Mouse (Mus musculus): Measurements from ENCODE around the gene Cstad. TPM values are rescaled to one million over a fixed set of nuclear protein-coding genes. Genes with fewer than 3 reads are reported as not detected.

Gene Cstad
- polyA plus RNA-seq, 1 experiment from 2014 or later: 0.27 TPM

- no peak for ATAC-seq
- H3K27ac ChIP-seq: no peak overlapping the region
- no peak overlapping the region for H3K4me2 ChIP-seq (replicated peaks)
- no peak overlapping the region for H3K4me3 ChIP-seq (replicated peaks)
- no peaks in the 10 kb centered on the region for H3K27me3 ChIP-seq
- WGBS: 91% methylated on average over 9 of the region's 9 CpGs
- H3K9me3 ChIP-seq: no peaks in the 10 kb centered on the region
- H3K4me1 ChIP-seq (replicated peaks): no peaks in the 10 kb centered on the region
- no peaks in the 10 kb centered on the region for H3K36me3 ChIP-seq
- H3K9ac ChIP-seq (replicated peaks): no peak overlapping the region
Observed at GRCm38 (mm10) chr2:30577010-30577409, 17.8 kb upstream of the Cstad start.

- no peak overlapping the region for H3K4me2 ChIP-seq (replicated peaks)
- H3K36me3 ChIP-seq: no peaks in the 10 kb centered on the region
- WGBS: 57% methylated on average over 2 of the region's 2 CpGs
- H3K27ac ChIP-seq: no peak overlapping the region
- no peak for ATAC-seq
- no peak overlapping the region for H3K9ac ChIP-seq (replicated peaks)
- no peak overlapping the region for H3K4me3 ChIP-seq (replicated peaks)
- H3K9me3 ChIP-seq: 0 out of 2 replicates have a peak, but pooled peaks cover 4% of the 10 kb centered on the region
- H3K27me3 ChIP-seq: no peaks in the 10 kb centered on the region
- H3K4me1 ChIP-seq (replicated peaks): no peaks in the 10 kb centered on the region
Observed at GRCm38 (mm10) chr2:30578006-30578405, 16.8 kb upstream of the Cstad start.

- Histone ChIP-seq H3K4me2 (replicated peaks) (no peak overlapping the region), H3K9ac (replicated peaks) (0 out of 2 replicates have a peak overlapping the region, but pooled peaks have one; percentile 37), H3K4me3 (replicated peaks) (no peak overlapping the region), H3K27me3 (no peaks in the 10 kb centered on the region), H3K27ac (no peak overlapping the region), H3K4me1 (replicated peaks) (peaks cover 15% of the 10 kb centered on the region; the same call in 1 of the 2 replicates), H3K9me3 (0 out of 2 replicates have a peak, but pooled peaks cover 4% of the 10 kb centered on the region), H3K36me3 (no peaks in the 10 kb centered on the region)
- 27% methylated on average over 8 of the region's 8 CpGs for WGBS
- no peak for ATAC-seq
Observed at GRCm38 (mm10) chr2:30587161-30587560, 7.7 kb upstream of the Cstad start.

GRCm38 (mm10) chr2:30587671-30588070, 7.2 kb upstream of the Cstad start:
- WGBS: 58% methylated on average over 2 of the region's 2 CpGs
- ATAC-seq: no peak
- peaks cover 17% of the 10 kb centered on the region; the same call in 1 of the 2 replicates for H3K4me1 ChIP-seq (replicated peaks)
- no peaks in the 10 kb centered on the region for H3K36me3 ChIP-seq
- H3K27ac ChIP-seq: no peak overlapping the region
- no peaks in the 10 kb centered on the region for H3K9me3 ChIP-seq
- no peak overlapping the region for H3K4me3 ChIP-seq (replicated peaks)
- no peak overlapping the region for H3K9ac ChIP-seq (replicated peaks)
- no peak overlapping the region for H3K4me2 ChIP-seq (replicated peaks)
- no peaks in the 10 kb centered on the region for H3K27me3 ChIP-seq

GRCm38 (mm10) chr2:30588985-30589511, 5.8 kb upstream of the Cstad start:
- no peak overlapping the region for H3K9ac ChIP-seq (replicated peaks)
- no peak overlapping the region for H3K27ac ChIP-seq
- 93% methylated on average over 4 of the region's 4 CpGs for WGBS
- H3K9me3 ChIP-seq: no peaks in the 10 kb centered on the region
- no peaks in the 10 kb centered on the region for H3K27me3 ChIP-seq
- no peak overlapping the region for H3K4me3 ChIP-seq (replicated peaks)
- H3K4me2 ChIP-seq (replicated peaks): no peak overlapping the region
- peaks cover 29% of the 10 kb centered on the region for H3K4me1 ChIP-seq (replicated peaks)
- ATAC-seq: no peak
- no peaks in the 10 kb centered on the region for H3K36me3 ChIP-seq

- Histone ChIP-seq H3K27me3 (no peaks in the 10 kb centered on the region), H3K4me1 (replicated peaks) (peaks cover 36% of the 10 kb centered on the region), H3K4me3 (replicated peaks) (no peak overlapping the region), H3K36me3 (no peaks in the 10 kb centered on the region), H3K27ac (no peak overlapping the region), H3K9ac (replicated peaks) (no peak overlapping the region), H3K9me3 (no peaks in the 10 kb centered on the region), H3K4me2 (replicated peaks) (no peak overlapping the region)
- WGBS: 86% methylated on average over 4 of the region's 4 CpGs
- no peak for ATAC-seq
Observed at GRCm38 (mm10) chr2:30589781-30590180, 5.1 kb upstream of the Cstad start.

- Histone ChIP-seq H3K4me2 (replicated peaks) (peak overlapping the region; percentile 47), H3K27me3 (no peaks in the 10 kb centered on the region), H3K9ac (replicated peaks) (peak overlapping the region; percentile 60; the same call in 1 of the 2 replicates), H3K4me3 (replicated peaks) (peak overlapping the region; percentile 21), H3K36me3 (no peaks in the 10 kb centered on the region), H3K4me1 (replicated peaks) (peaks cover 46% of the 10 kb centered on the region), H3K9me3 (no peaks in the 10 kb centered on the region), H3K27ac (peak overlapping the region; percentile 58; the same call in 1 of the 2 replicates)
- ATAC-seq: peak; percentile 71
- WGBS: 3% methylated on average over 3 of the region's 3 CpGs
Observed at GRCm38 (mm10) chr2:30590909-30591308, 3.9 kb upstream of the Cstad start.

GRCm38 (mm10) chr2:30592391-30592790, 2.4 kb upstream of the Cstad start:
- peaks cover 42% of the 10 kb centered on the region for H3K4me1 ChIP-seq (replicated peaks)
- no peaks in the 10 kb centered on the region for H3K27me3 ChIP-seq
- H3K9me3 ChIP-seq: no peaks in the 10 kb centered on the region
- no peaks in the 10 kb centered on the region for H3K36me3 ChIP-seq
- no peak for ATAC-seq
- no peak overlapping the region for H3K4me2 ChIP-seq (replicated peaks)
- no peak overlapping the region for H3K27ac ChIP-seq
- 66% methylated on average over 6 of the region's 6 CpGs for WGBS
- no peak overlapping the region for H3K9ac ChIP-seq (replicated peaks)
- H3K4me3 ChIP-seq (replicated peaks): no peak overlapping the region

- Histone ChIP-seq H3K9me3 (no peaks in the 10 kb centered on the region), H3K36me3 (no peaks in the 10 kb centered on the region), H3K4me3 (replicated peaks) (no peak overlapping the region), H3K9ac (replicated peaks) (no peak overlapping the region), H3K4me1 (replicated peaks) (peaks cover 39% of the 10 kb centered on the region), H3K27me3 (no peaks in the 10 kb centered on the region), H3K4me2 (replicated peaks) (no peak overlapping the region), H3K27ac (peak overlapping the region; percentile 100)
- 89% methylated on average over 6 of the region's 6 CpGs for WGBS
- no peak for ATAC-seq
Observed at GRCm38 (mm10) chr2:30592951-30593350, 1.9 kb upstream of the Cstad start.

GRCm38 (mm10) chr2:30593636-30594310, 1.1 kb upstream of the Cstad start:
- no peaks in the 10 kb centered on the region for H3K9me3 ChIP-seq
- ATAC-seq: no peak
- 83% methylated on average over 13 of the region's 13 CpGs for WGBS

GRCm38 (mm10) chr2:30595796-30596195, 956 bp downstream of the Cstad start:
- Histone ChIP-seq H3K9ac (replicated peaks) (no peak overlapping the region), H3K27me3 (no peaks in the 10 kb centered on the region), H3K9me3 (no peaks in the 10 kb centered on the region), H3K36me3 (no peaks in the 10 kb centered on the region), H3K4me1 (replicated peaks) (peaks cover 47% of the 10 kb centered on the region), H3K4me2 (replicated peaks) (peak overlapping the region; percentile 63), H3K27ac (peak overlapping the region; percentile 100), H3K4me3 (replicated peaks) (peak overlapping the region; percentile 48; the same call in 1 of the 2 replicates)
- ATAC-seq: no peak
- 78% methylated on average over 4 of the region's 4 CpGs for WGBS

More at GRCm38 (mm10) chr2:30593636-30594310, 1.1 kb upstream of the Cstad start:
- Histone ChIP-seq H3K4me2 (replicated peaks) (peak overlapping the region; percentile 63), H3K27ac (peak overlapping the region; percentile 100), H3K36me3 (no peaks in the 10 kb centered on the region), H3K4me1 (replicated peaks) (peaks cover 39% of the 10 kb centered on the region), H3K27me3 (no peaks in the 10 kb centered on the region), H3K9ac (replicated peaks) (peak overlapping the region; percentile 82), H3K4me3 (replicated peaks) (no peak overlapping the region; the same call in 1 of the 2 replicates)

- H3K27ac ChIP-seq: no peak overlapping the region
- no peak overlapping the region for H3K9ac ChIP-seq (replicated peaks)
- WGBS: 68% methylated on average over 3 of the region's 3 CpGs
- H3K9me3 ChIP-seq: no peaks in the 10 kb centered on the region
- H3K27me3 ChIP-seq: no peaks in the 10 kb centered on the region
- H3K4me3 ChIP-seq (replicated peaks): no peak overlapping the region
- no peaks in the 10 kb centered on the region for H3K36me3 ChIP-seq
- ATAC-seq: no peak
- no peak overlapping the region for H3K4me2 ChIP-seq (replicated peaks)
- peaks cover 53% of the 10 kb centered on the region for H3K4me1 ChIP-seq (replicated peaks)
Observed at GRCm38 (mm10) chr2:30599621-30600020, 4.8 kb downstream of the Cstad start.

All from midbrain, embryonic 13.5 days (tissue).